Mouse (Mus musculus): ENCODE measurements around the gene Insig1.

- TF ChIP-seq CTCF (IDR thresholded peaks at IDR 0.05) (no peak), EP300 (IDR thresholded peaks at IDR 0.05) (peak; percentile 85)
These were observed 34.0 kb upstream of the Insig1 start for GRCm38 (mm10) chr5:28037172-28037591.

Data from lung, postnatal 0 days (tissue).